ENCODE assay signal across 28 mouse cellular contexts in genomic region chr7:24290106-24290693, GRCm38 (mm10). TPM values are rescaled to one million over a fixed set of nuclear protein-coding genes. Genes with fewer than 3 reads are reported as not detected.
DNase-seq lines count a peak whose midpoint lies in the region; ATAC-seq and TF ChIP-seq lines count a peak whose summit lies in the region.
"Had no signal": no experiment of that assay in that cellular context is flagged by ENCODE, and none has a peak within 500 bp of the region (broad histone marks: within the 10 kb centered on the region; RNA-seq: fewer than 3 reads in every experiment).

No protein-coding gene starts in this region.

- 92% methylated on average over 4 of the region's 4 CpGs for WGBS in forebrain, embryonic 11.5 days
- WGBS in forebrain, embryonic 12.5 days = 96% methylated on average over 4 of the region's 4 CpGs

- DNase-seq in ES-E14 (ENCODE audit: low read depth, low spot score) (no peak), MEL (ENCODE audit: low read depth, low spot score) (no peak)
- no peak for DNase-seq in forebrain, embryonic 11.5 days (ENCODE audit: low spot score)
- DNase-seq: adrenal gland, adult 8-10 months; adrenal gland, postnatal 25 days; cerebellum, adult 11-12 months; cerebellum, adult 8-10 months; cerebellum, postnatal 14 days; gastrocnemius, postnatal 10 days; gastrocnemius, postnatal 36 days; kidney, adult 11 months had no signal

- H3K27ac ChIP-seq in ES-E14 (ENCODE audit: insufficient read depth, low read depth, low read length, poor library complexity, severe bottlenecking) = peak overlapping the region; percentile 41; the same call in 1 of the 2 replicates
- H3K27ac ChIP-seq in MEL (ENCODE audit: control insufficient read depth, low read depth, low read length) = no peak overlapping the region
- H3K27ac ChIP-seq in forebrain, embryonic 11.5 days (ENCODE audit: low read depth, low read length) = no peak overlapping the region
- H3K27ac ChIP-seq in forebrain, embryonic 12.5 days = no peak overlapping the region
- H3K27ac ChIP-seq: forebrain, embryonic 13.5 days; heart, embryonic 13.5 days; hindbrain, embryonic 13.5 days; intestine, embryonic 15.5 days had no signal

- peak overlapping the region; percentile 66 for H3K4me3 ChIP-seq in megakaryocyte, embryonic 14.5 days (replicated peaks)
- no peak overlapping the region for H3K4me3 ChIP-seq in ES-E14 (ENCODE audit: insufficient read depth in 1 of 2, low read depth in 1 of 2, low read length in 2 of 2, poor library complexity in 1 of 2, severe bottlenecking in 1 of 2)
- H3K4me3 ChIP-seq in MEL (ENCODE audit: control insufficient read depth in 1 of 2, insufficient read depth in 1 of 2, low read depth in 2 of 2, low read length in 2 of 2) = no peak overlapping the region
- H3K4me3 ChIP-seq in forebrain, embryonic 11.5 days (ENCODE audit: low read depth, low read length) = no peak overlapping the region
- H3K4me3 ChIP-seq in forebrain, embryonic 12.5 days (replicated peaks) = no peak overlapping the region
- H3K4me3 ChIP-seq: forebrain, embryonic 13.5 days; heart, embryonic 13.5 days; hindbrain, embryonic 13.5 days; intestine, embryonic 15.5 days had no signal

- no peaks in the 10 kb centered on the region for H3K79me2 ChIP-seq in MEL (ENCODE audit: control insufficient read depth, insufficient read depth, low read length, poor library complexity)

- TF ChIP-seq CTCF in MEL (IDR thresholded peaks at IDR 0.05 in 2 of 3, conservative IDR thresholded peaks at IDR 0.05 in 1 of 3; ENCODE audit: control insufficient read depth in 1 of 3, insufficient read depth in 1 of 3, low read depth in 2 of 3, low read length in 3 of 3, poor library complexity in 1 of 3, severe bottlenecking in 1 of 3) = no peak

- TF ChIP-seq POLR2A in MEL (IDR thresholded peaks at IDR 0.05; ENCODE audit: control insufficient read depth in 1 of 2, insufficient read depth in 1 of 2, low read depth in 1 of 2, low read length in 2 of 2, poor library complexity in 1 of 2) = no peak

- in situ Hi-C loops in ES-E14 (cut with MboI; ENCODE audit: low sequenced_read_pairs in 2 of 2, unreplicated experiment in 2 of 2) = no loop called here

- H3K9ac ChIP-seq in ES-E14 (ENCODE audit: insufficient read depth, low read depth, low read length, poor library complexity, severe bottlenecking) (no peak overlapping the region; the same call in 1 of the 2 replicates), MEL (ENCODE audit: control insufficient read depth, low read depth, low read length, poor library complexity, severe bottlenecking) (no peak overlapping the region)
- H3K9ac ChIP-seq in forebrain, embryonic 11.5 days (ENCODE audit: low read length) = no peak overlapping the region
- H3K9ac ChIP-seq in forebrain, embryonic 12.5 days = no peak overlapping the region
- H3K9ac ChIP-seq: forebrain, embryonic 13.5 days; heart, embryonic 13.5 days; hindbrain, embryonic 13.5 days; intestine, embryonic 15.5 days had no signal

- H3K9me3 ChIP-seq in megakaryocyte, embryonic 14.5 days = peaks cover 22% of the 10 kb centered on the region
- no peaks in the 10 kb centered on the region for H3K9me3 ChIP-seq in ES-E14 (ENCODE audit: control insufficient read depth, insufficient read depth, low read depth, low read length)
- no peaks in the 10 kb centered on the region for H3K9me3 ChIP-seq in MEL (replicated peaks; ENCODE audit: insufficient read depth, low read length)
- H3K9me3 ChIP-seq in forebrain, embryonic 11.5 days (ENCODE audit: control insufficient read depth, low read length) = no peaks in the 10 kb centered on the region
- no peaks in the 10 kb centered on the region for H3K9me3 ChIP-seq in forebrain, embryonic 12.5 days
- H3K9me3 ChIP-seq: forebrain, embryonic 13.5 days; heart, embryonic 13.5 days; hindbrain, embryonic 13.5 days; intestine, embryonic 15.5 days had no signal

- no peak for TF ChIP-seq EP300 in MEL (IDR thresholded peaks at IDR 0.05; ENCODE audit: low read depth in 1 of 2, low read length in 2 of 2)

- H3K4me1 ChIP-seq in megakaryocyte, embryonic 14.5 days = peaks cover 6% of the 10 kb centered on the region; the same call in 1 of the 2 replicates
- H3K4me1 ChIP-seq in ES-E14 (ENCODE audit: control insufficient read depth in 2 of 2, insufficient read depth in 2 of 2, low read length in 2 of 2, poor library complexity in 1 of 2) (peaks cover 0 to 5% of the 10 kb centered on the region in 2 experiments; a peak in 1 of 4 replicates), MEL (ENCODE audit: control insufficient read depth in 1 of 2, insufficient read depth in 2 of 2, low read length in 2 of 2) (no peaks in the 10 kb centered on the region)
- H3K4me1 ChIP-seq in forebrain, embryonic 11.5 days (replicated peaks; ENCODE audit: control insufficient read depth, insufficient read depth, low read length) = no peaks in the 10 kb centered on the region
- no peaks in the 10 kb centered on the region for H3K4me1 ChIP-seq in forebrain, embryonic 12.5 days
- H3K4me1 ChIP-seq: forebrain, embryonic 13.5 days; heart, embryonic 13.5 days; hindbrain, embryonic 13.5 days; intestine, embryonic 15.5 days had no signal

- peaks cover 57% of the 10 kb centered on the region for H3K36me3 ChIP-seq in megakaryocyte, embryonic 14.5 days (replicated peaks; ENCODE audit: low read length)
- H3K36me3 ChIP-seq in ES-E14 (ENCODE audit: control insufficient read depth, insufficient read depth, low read length, poor library complexity, severe bottlenecking) (peaks cover 19% of the 10 kb centered on the region; the same call in 1 of the 2 replicates), MEL (ENCODE audit: control insufficient read depth in 1 of 2, insufficient read depth in 2 of 2, low read length in 2 of 2) (no peaks in the 10 kb centered on the region; a peak in 1 of 4 replicates)
- peaks cover 24% of the 10 kb centered on the region for H3K36me3 ChIP-seq in forebrain, embryonic 11.5 days (ENCODE audit: control insufficient read depth, insufficient read depth, low read length)
- H3K36me3 ChIP-seq in forebrain, embryonic 12.5 days (replicated peaks) = peaks cover 78% of the 10 kb centered on the region

- no peak for ATAC-seq in megakaryocyte, adult 5-6 weeks (ENCODE audit: poor library complexity, severe bottlenecking)
- ATAC-seq in forebrain, embryonic 11.5 days (replicated peaks; ENCODE audit: low FRiP score) = no peak
- ATAC-seq in forebrain, embryonic 12.5 days (ENCODE audit: low FRiP score) = no peak
- ATAC-seq: activated CD4-positive, CD25-positive, alpha-beta regulatory T cell, adult 4 months; CD4-positive, CD25-positive, alpha-beta regulatory T cell, adult 4 months; forebrain, embryonic 13.5 days; forebrain, embryonic 16.5 days; hindbrain, embryonic 16.5 days; intestine, embryonic 15.5 days had no signal

- H3K27me3 ChIP-seq in megakaryocyte, embryonic 14.5 days (replicated peaks) = no peaks in the 10 kb centered on the region
- no peaks in the 10 kb centered on the region for H3K27me3 ChIP-seq in MEL (ENCODE audit: control insufficient read depth in 1 of 2, insufficient read depth in 2 of 2, low read length in 2 of 2)
- H3K27me3 ChIP-seq in forebrain, embryonic 11.5 days (ENCODE audit: control insufficient read depth, insufficient read depth, low read length) = no peaks in the 10 kb centered on the region
- H3K27me3 ChIP-seq in forebrain, embryonic 12.5 days = no peaks in the 10 kb centered on the region
- H3K27me3 ChIP-seq: forebrain, embryonic 13.5 days; heart, embryonic 13.5 days; hindbrain, embryonic 13.5 days; intestine, embryonic 15.5 days had no signal

- no peak for TF ChIP-seq RAD21 in MEL (IDR thresholded peaks at IDR 0.05; ENCODE audit: low read depth, low read length)

- H3K4me2 ChIP-seq in forebrain, embryonic 11.5 days (ENCODE audit: low read depth, low read length, severe bottlenecking) = no peak overlapping the region
- no peak overlapping the region for H3K4me2 ChIP-seq in forebrain, embryonic 12.5 days
- H3K4me2 ChIP-seq: forebrain, embryonic 13.5 days; heart, embryonic 13.5 days; hindbrain, embryonic 13.5 days; intestine, embryonic 15.5 days had no signal

RNA-seq across cellular contexts. Expression of gene Zfp61, which starts 10.8 kb away (rescaled TPM):
- polyA plus RNA-seq in megakaryocyte, embryonic 14.5 days (2012; ENCODE audit: insufficient read depth, low replicate concordance) = 5.2 and 7.2 TPM in 2 replicates
- total RNA-seq in megakaryocyte, adult 5-6 weeks (2015) = 4.2 and 4.9 TPM in 2 replicates
- 10.6 and 12.7 TPM in 2 replicates for total RNA-seq in megakaryocyte, adult 5-6 weeks (2017)
- total RNA-seq in ES-E14 (2012; rRNA removed) (22.4 and 30.4 TPM in 2 replicates), MEL (2012; rRNA removed) (9.2 and 9.9 TPM in 2 replicates)
- polyA plus RNA-seq in MEL (2012; ENCODE audit: insufficient read depth in 1 of 2, insufficient read length in 2 of 2, low read depth in 1 of 2, low replicate concordance in 2 of 2, missing spikeins in 1 of 2) = 10 to 100 TPM in 1 of 2 experiments, not detected in 1; 15.3 TPM
- 43.4 and 48.7 TPM in 2 replicates for polyA plus RNA-seq in forebrain, embryonic 11.5 days (2014; fragmentation: Nextera tagmentation; extraction: Ambion mirVana)
- polyA plus RNA-seq in forebrain, embryonic 12.5 days (2016; fragmentation: Nextera tagmentation; extraction: Ambion mirVana) = 44.5 and 44.8 TPM in 2 replicates

RNA-seq across cellular contexts. Expression of gene Zfp93, which starts 20.0 kb away (rescaled TPM):
- polyA plus RNA-seq in megakaryocyte, embryonic 14.5 days (2012; ENCODE audit: insufficient read depth, low replicate concordance) = 1.2 TPM in 1 of 2 replicates, not detected in the other
- 0.36 TPM in 1 of 2 replicates, not detected in the other for total RNA-seq in megakaryocyte, adult 5-6 weeks (2015)
- 0.08 and 0.26 TPM in 2 replicates for total RNA-seq in megakaryocyte, adult 5-6 weeks (2017)
- total RNA-seq in ES-E14 (2012; rRNA removed) = 4.2 and 4.7 TPM in 2 replicates
- total RNA-seq in MEL (2012; rRNA removed) = not detected in 2 replicates
- polyA plus RNA-seq in MEL (2012; ENCODE audit: insufficient read depth in 1 of 2, insufficient read length in 2 of 2, low read depth in 1 of 2, low replicate concordance in 2 of 2, missing spikeins in 1 of 2) = not detected
- polyA plus RNA-seq in forebrain, embryonic 11.5 days (2014; fragmentation: Nextera tagmentation; extraction: Ambion mirVana) = 7.4 and 9.0 TPM in 2 replicates
- polyA plus RNA-seq in forebrain, embryonic 12.5 days (2016; fragmentation: Nextera tagmentation; extraction: Ambion mirVana) = 7.6 and 7.7 TPM in 2 replicates

RNA-seq across cellular contexts. Expression of gene Zfp94, which starts 26.3 kb away (rescaled TPM):
- 1.1 TPM in 1 of 2 replicates, not detected in the other for polyA plus RNA-seq in megakaryocyte, embryonic 14.5 days (2012; ENCODE audit: insufficient read depth, low replicate concordance)
- total RNA-seq in megakaryocyte, adult 5-6 weeks (2015) = 0.49 and 1.6 TPM in 2 replicates
- total RNA-seq in megakaryocyte, adult 5-6 weeks (2017) = 0.94 and 0.95 TPM in 2 replicates
- total RNA-seq in ES-E14 (2012; rRNA removed) (5.4 and 8.0 TPM in 2 replicates), MEL (2012; rRNA removed) (5.9 and 6.9 TPM in 2 replicates)
- 1 to 10 TPM in 1 of 2 experiments, not detected in 1; 5.9 TPM for polyA plus RNA-seq in MEL (2012; ENCODE audit: insufficient read depth in 1 of 2, insufficient read length in 2 of 2, low read depth in 1 of 2, low replicate concordance in 2 of 2, missing spikeins in 1 of 2)
- polyA plus RNA-seq in forebrain, embryonic 11.5 days (2014; fragmentation: Nextera tagmentation; extraction: Ambion mirVana) = 15.2 and 15.9 TPM in 2 replicates
- 17.8 and 19.0 TPM in 2 replicates for polyA plus RNA-seq in forebrain, embryonic 12.5 days (2016; fragmentation: Nextera tagmentation; extraction: Ambion mirVana)

RNA-seq across cellular contexts. Expression of gene Zfp108, which starts 35.6 kb away (rescaled TPM):
- not detected in 2 replicates for polyA plus RNA-seq in megakaryocyte, embryonic 14.5 days (2012; ENCODE audit: insufficient read depth, low replicate concordance)
- 0.56 and 0.93 TPM in 2 replicates for total RNA-seq in megakaryocyte, adult 5-6 weeks (2015)
- total RNA-seq in megakaryocyte, adult 5-6 weeks (2017) = 0.51 and 0.65 TPM in 2 replicates
- total RNA-seq in ES-E14 (2012; rRNA removed) (1.5 and 2.1 TPM in 2 replicates), MEL (2012; rRNA removed) (not detected in 2 replicates)
- not detected for polyA plus RNA-seq in MEL (2012; ENCODE audit: insufficient read depth in 1 of 2, insufficient read length in 2 of 2, low read depth in 1 of 2, low replicate concordance in 2 of 2, missing spikeins in 1 of 2)
- 2.6 and 3.0 TPM in 2 replicates for polyA plus RNA-seq in forebrain, embryonic 11.5 days (2014; fragmentation: Nextera tagmentation; extraction: Ambion mirVana)
- polyA plus RNA-seq in forebrain, embryonic 12.5 days (2016; fragmentation: Nextera tagmentation; extraction: Ambion mirVana) = 3.2 and 3.6 TPM in 2 replicates

RNA-seq across cellular contexts. Expression of gene Tescl, which starts 43.5 kb away (rescaled TPM):
- not detected in 2 replicates for polyA plus RNA-seq in megakaryocyte, embryonic 14.5 days (2012; ENCODE audit: insufficient read depth, low replicate concordance)
- total RNA-seq in megakaryocyte, adult 5-6 weeks (2015) = not detected in 2 replicates
- not detected in 2 replicates for total RNA-seq in megakaryocyte, adult 5-6 weeks (2017)
- total RNA-seq in ES-E14 (2012; rRNA removed) (2.3 and 2.4 TPM in 2 replicates), MEL (2012; rRNA removed) (not detected in 2 replicates)
- polyA plus RNA-seq in MEL (2012; ENCODE audit: insufficient read depth in 1 of 2, insufficient read length in 2 of 2, low read depth in 1 of 2, low replicate concordance in 2 of 2, missing spikeins in 1 of 2) = not detected
- polyA plus RNA-seq in forebrain, embryonic 11.5 days (2014; fragmentation: Nextera tagmentation; extraction: Ambion mirVana) = 0.23 TPM in 1 of 2 replicates, not detected in the other
- polyA plus RNA-seq in forebrain, embryonic 12.5 days (2016; fragmentation: Nextera tagmentation; extraction: Ambion mirVana) = not detected in 2 replicates
- total RNA-seq: gastrocnemius, adult 18-20 months; gastrocnemius, postnatal 10 days; gastrocnemius, postnatal 36 days; granulocyte monocyte progenitor cell, adult 5-6 weeks; heart, postnatal 25 days; hematopoietic stem cell, adult 5-6 weeks had no signal
- polyA plus RNA-seq: activated CD4-positive, CD25-positive, alpha-beta regulatory T cell, adult 4 months; CD4-positive, CD25-positive, alpha-beta regulatory T cell, adult 4 months; embryonic facial prominence, embryonic 11.5 days; embryonic facial prominence, embryonic 14.5 days; forebrain, embryonic 13.5 days; forebrain, embryonic 16.5 days; heart, embryonic 13.5 days had no signal
